Mouse (Mus musculus) kidney, adult 2 months (tissue): Measurements from ENCODE around the gene Pla2g2c.

Experiments
- CTCF ChIP-seq: fragments of 200-500 bp; conservative IDR thresholded peaks from 2 replicates; pipeline ENCODE4 v1.5.1; 2011; ENCODE audit warnings: low read depth, mild to moderate bottlenecking, control low read depth, low read length, moderate library complexity, mixed read lengths; ENCODE audit not compliant: insufficient read depth, insufficient read length
- POLR2A ChIP-seq: fragments of 200-500 bp; IDR thresholded peaks from one replicate; pipeline ENCODE4 v1.6.1; 2011; ENCODE audit warnings: low read depth, low read length, control low read depth

GRCm38 (mm10) chr4:138791452-138791851 is 66.9 kb downstream of the Pla2g2c start:
- TF ChIP-seq POLR2A (no peak), CTCF (no peak)
